In the genomic region with DNA sequence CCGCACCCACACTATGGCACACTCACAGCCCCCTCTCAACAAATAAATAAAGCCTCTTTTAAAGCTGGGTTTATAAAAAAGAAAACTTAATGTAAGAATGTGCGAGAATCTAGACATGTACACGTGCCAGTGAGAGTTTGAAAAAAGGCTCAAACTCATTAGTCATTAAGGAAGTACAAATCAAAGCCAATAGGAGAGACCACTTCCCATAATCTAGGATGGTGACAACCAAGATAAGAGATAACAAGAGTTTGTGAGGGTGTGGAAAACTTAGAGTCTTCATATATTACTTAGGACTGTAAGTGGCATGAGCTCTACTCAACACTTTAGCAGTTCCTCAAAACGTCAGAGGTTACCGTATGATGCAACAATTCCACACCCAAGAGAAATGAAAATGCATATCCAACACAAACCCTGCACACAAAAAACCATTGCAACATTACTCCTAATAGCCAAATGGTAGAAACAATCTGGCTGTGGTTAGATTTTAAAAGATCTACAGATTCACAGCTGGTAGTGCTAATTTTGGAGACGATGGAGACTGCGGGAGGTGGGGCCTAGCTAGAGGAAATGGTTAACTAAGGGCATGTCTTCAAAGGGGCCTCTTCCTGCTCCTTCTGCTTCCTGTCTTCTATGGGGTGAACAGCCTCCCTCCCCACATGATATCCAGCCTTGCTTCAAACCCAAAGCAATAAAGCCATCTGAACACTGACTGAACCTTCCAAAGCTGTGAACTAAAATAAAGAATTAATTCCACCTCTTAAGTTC, we compare ENCODE assay signal across 22 mouse cellular contexts.
A peak's percentile ranks its signal among the peaks of the same experiment; 100 is the strongest.
DNase-seq lines count a peak whose midpoint lies in the region; ATAC-seq lines count a peak whose summit lies in the region.
"Had no signal": no experiment of that assay in that cellular context is flagged by ENCODE, and none has a peak within 500 bp of the region (broad histone marks: within the 10 kb centered on the region; RNA-seq: fewer than 3 reads in every experiment).

No protein-coding gene starts in this region.

- 89% methylated on average over 7 of the region's 7 CpGs for WGBS in hindbrain, embryonic 11.5 days

- no peak overlapping the region for H3K4me3 ChIP-seq in hindbrain, embryonic 11.5 days (ENCODE audit: low read depth, low read length)
- H3K4me3 ChIP-seq: heart, embryonic 12.5 days; hindbrain, embryonic 15.5 days; midbrain, embryonic 12.5 days; stomach, embryonic 15.5 days had no signal

- peak; percentile 86 for ATAC-seq in CD4-positive, CD25-positive, alpha-beta regulatory T cell, adult 4 months
- peak; percentile 93 for ATAC-seq in granulocyte monocyte progenitor cell, adult 5-6 weeks (replicated peaks; ENCODE audit: poor library complexity, severe bottlenecking)
- peak; percentile 87 for ATAC-seq in monocyte, adult 5-6 weeks (replicated peaks; ENCODE audit: insufficient number of reproducible peaks, low FRiP score, low TSS enrichment, poor library complexity, severe bottlenecking)
- no peak for ATAC-seq in hindbrain, embryonic 11.5 days (ENCODE audit: low FRiP score)
- ATAC-seq: forebrain, postnatal 0 days; liver, postnatal 0 days had no signal

- H3K27me3 ChIP-seq in hindbrain, embryonic 11.5 days (ENCODE audit: control insufficient read depth, insufficient read depth, low read length): no peaks in the 10 kb centered on the region
- H3K27me3 ChIP-seq: hindbrain, embryonic 15.5 days; stomach, embryonic 15.5 days had no signal

- no peaks in the 10 kb centered on the region for H3K9me3 ChIP-seq in hindbrain, embryonic 11.5 days (ENCODE audit: control insufficient read depth, low read length)
- H3K9me3 ChIP-seq: heart, embryonic 12.5 days; hindbrain, embryonic 15.5 days; midbrain, embryonic 12.5 days; stomach, embryonic 15.5 days had no signal

- no peaks in the 10 kb centered on the region for H3K4me1 ChIP-seq in hindbrain, embryonic 11.5 days (replicated peaks; ENCODE audit: control insufficient read depth, insufficient read depth, low read length)
- H3K4me1 ChIP-seq: heart, embryonic 12.5 days; hindbrain, embryonic 15.5 days; midbrain, embryonic 12.5 days; stomach, embryonic 15.5 days had no signal

- no peak overlapping the region for H3K9ac ChIP-seq in hindbrain, embryonic 11.5 days (ENCODE audit: low read depth, low read length)
- H3K9ac ChIP-seq: forebrain, postnatal 0 days; heart, embryonic 12.5 days; hindbrain, embryonic 15.5 days; liver, postnatal 0 days; midbrain, embryonic 12.5 days; stomach, embryonic 15.5 days had no signal

- H3K36me3 ChIP-seq in hindbrain, embryonic 11.5 days (ENCODE audit: control insufficient read depth, insufficient read depth, low read length): no peaks in the 10 kb centered on the region
- H3K36me3 ChIP-seq: heart, embryonic 12.5 days; hindbrain, embryonic 15.5 days; midbrain, embryonic 12.5 days; stomach, embryonic 15.5 days had no signal

- H3K4me2 ChIP-seq in hindbrain, embryonic 11.5 days (replicated peaks; ENCODE audit: low read depth, low read length): no peak overlapping the region
- H3K4me2 ChIP-seq: heart, embryonic 12.5 days; hindbrain, embryonic 15.5 days; midbrain, embryonic 12.5 days; stomach, embryonic 15.5 days had no signal

- H3K27ac ChIP-seq in hindbrain, embryonic 11.5 days (ENCODE audit: low read depth, low read length): no peak overlapping the region
- H3K27ac ChIP-seq: hindbrain, embryonic 15.5 days; midbrain, embryonic 12.5 days; stomach, embryonic 15.5 days had no signal

- DNase-seq in thymus, postnatal 36 days: peak; percentile 1 to 12
- no peak for DNase-seq in cerebellum, postnatal 36 days
- no peak for DNase-seq in hindbrain, embryonic 11.5 days (ENCODE audit: low spot score)
- no peak for DNase-seq in kidney, postnatal 4 days
- no peak for DNase-seq in frontal cortex, postnatal 10 days (ENCODE audit: low spot score in 2 of 2)
- DNase-seq: adrenal gland, adult 8-10 months; cerebellum, adult 9-11 months; embryo, embryonic 11 days; forebrain, postnatal 0 days; heart, postnatal 14 days; kidney, adult 11 months; kidney, postnatal 10 days; left cerebral cortex, postnatal 4 days; liver, postnatal 0 days; right cerebral cortex, postnatal 25 days had no signal

Comparison
In these comparisons a context has a peak if more than half of its experiments do, and no peak if none do; other contexts are left out.
1. DNase-seq: peak in thymus, postnatal 36 days (2 of 2); none in cerebellum, postnatal 36 days (0 of 2), hindbrain, embryonic 11.5 days (single experiment), kidney, postnatal 4 days (0 of 2) and frontal cortex, postnatal 10 days (0 of 2).